In genomic region chr4:62641230-62641589, GRCm38 (mm10) we compare ENCODE assay signal across 11 mouse cellular contexts.
DNase-seq lines count a peak whose midpoint lies in the region; ATAC-seq and TF ChIP-seq lines count a peak whose summit lies in the region.
"Had no signal": no experiment of that assay in that cellular context is flagged by ENCODE, and none has a peak within 500 bp of the region (broad histone marks: within the 10 kb centered on the region; RNA-seq: fewer than 3 reads in every experiment).

No protein-coding gene starts in this region.

- H3K27ac ChIP-seq in liver, adult 2 months (replicated peaks; ENCODE audit: insufficient read depth, low read depth, low read length): peak overlapping the region; percentile 71
- peak overlapping the region; percentile 64 for H3K27ac ChIP-seq in heart, embryonic 10.5 days
- peak overlapping the region; percentile 40; the same call in 1 of the 2 replicates for H3K27ac ChIP-seq in intestine, embryonic 14.5 days (ENCODE audit: low read depth)
- peak overlapping the region; percentile 52; the same call in 1 of the 2 replicates for H3K27ac ChIP-seq in stomach, embryonic 14.5 days (ENCODE audit: low read length)
- no peak overlapping the region for H3K27ac ChIP-seq in cerebellum, adult 2 months (ENCODE audit: insufficient read depth, low read length)

- WGBS in liver, adult 2 months: 67% methylated on average over 11 of the region's 11 CpGs
- 11% methylated on average over 11 of the region's 11 CpGs for WGBS in heart, embryonic 10.5 days
- 21% methylated on average over 11 of the region's 11 CpGs for WGBS in intestine, embryonic 14.5 days
- 19% methylated on average over 11 of the region's 11 CpGs for WGBS in stomach, embryonic 14.5 days
- 88% methylated on average over 11 of the region's 11 CpGs for WGBS in cerebellum, adult 2 months

- peaks cover 8% of the 10 kb centered on the region for H3K4me1 ChIP-seq in liver, adult 2 months (ENCODE audit: control insufficient read depth, insufficient read depth, low read length)
- peaks cover 59% of the 10 kb centered on the region for H3K4me1 ChIP-seq in heart, embryonic 10.5 days
- peaks cover 13% of the 10 kb centered on the region for H3K4me1 ChIP-seq in intestine, embryonic 14.5 days (replicated peaks; ENCODE audit: control insufficient read depth, insufficient read depth, low read length)
- H3K4me1 ChIP-seq in stomach, embryonic 14.5 days (ENCODE audit: control insufficient read depth, insufficient read depth, low read length): peaks cover 18% of the 10 kb centered on the region
- peaks cover 16% of the 10 kb centered on the region for H3K4me1 ChIP-seq in cerebellum, adult 2 months (ENCODE audit: control insufficient read depth, insufficient read depth, low read length)

- no peak for DNase-seq in liver, adult 2 months (ENCODE audit: extremely low read depth, low read depth, low spot score)
- no peak for DNase-seq in liver
- no peak for DNase-seq in heart, embryonic 10.5 days (ENCODE audit: low spot score)
- no peak for DNase-seq in intestine, embryonic 14.5 days (ENCODE audit: low spot score)
- DNase-seq in cerebellum, adult 2 months: no peak
- DNase-seq in spleen, adult 18-20 months: no peak
- DNase-seq: adrenal gland, postnatal 36 days; cerebellum, postnatal 36 days; lung, adult 18-20 months; right cerebral cortex, adult 18-20 months had no signal

- no peak overlapping the region for H3K4me2 ChIP-seq in intestine, embryonic 14.5 days (ENCODE audit: low read length)
- no peak overlapping the region for H3K4me2 ChIP-seq in stomach, embryonic 14.5 days (replicated peaks; ENCODE audit: low read depth, low read length)

- no peak for TF ChIP-seq CTCF in liver, adult 2 months (IDR thresholded peaks at IDR 0.05; ENCODE audit: low read depth, low read length)
- no peak for TF ChIP-seq CTCF in cerebellum, adult 2 months (IDR thresholded peaks at IDR 0.05; ENCODE audit: borderline replicate concordance, insufficient read depth, low read depth, low read length)

- H3K79me2 ChIP-seq in liver, adult 2 months (ENCODE audit: control insufficient read depth, insufficient read depth, low read length): no peaks in the 10 kb centered on the region

- H3K36me3 ChIP-seq in liver, adult 2 months (ENCODE audit: control insufficient read depth, insufficient read depth, low read length): no peaks in the 10 kb centered on the region
- H3K36me3 ChIP-seq in heart, embryonic 10.5 days: peaks cover 20% of the 10 kb centered on the region; the same call in 1 of the 2 replicates
- H3K36me3 ChIP-seq in intestine, embryonic 14.5 days (ENCODE audit: control insufficient read depth, insufficient read depth, low read length): no peaks in the 10 kb centered on the region
- no peaks in the 10 kb centered on the region for H3K36me3 ChIP-seq in stomach, embryonic 14.5 days (ENCODE audit: control insufficient read depth, insufficient read depth, low read length)

- no peaks in the 10 kb centered on the region for H3K27me3 ChIP-seq in liver, adult 2 months (ENCODE audit: control insufficient read depth, insufficient read depth, low read length)
- H3K27me3 ChIP-seq in heart, embryonic 10.5 days (ENCODE audit: insufficient read depth, poor library complexity, severe bottlenecking): peaks cover 53% of the 10 kb centered on the region
- no peaks in the 10 kb centered on the region for H3K27me3 ChIP-seq in intestine, embryonic 14.5 days (replicated peaks; ENCODE audit: control insufficient read depth, insufficient read depth, low read length)
- no peaks in the 10 kb centered on the region for H3K27me3 ChIP-seq in stomach, embryonic 14.5 days (ENCODE audit: control insufficient read depth, insufficient read depth, low read length)
- no peaks in the 10 kb centered on the region for H3K27me3 ChIP-seq in cerebellum, adult 2 months (ENCODE audit: control insufficient read depth, insufficient read depth, low read length)

- no peak for TF ChIP-seq POLR2A in liver, adult 2 months (IDR thresholded peaks at IDR 0.05; ENCODE audit: extremely low read depth, insufficient read depth, low read length)
- no peak for TF ChIP-seq POLR2A in cerebellum, adult 2 months (IDR thresholded peaks at IDR 0.05; ENCODE audit: borderline replicate concordance, insufficient read depth, low read length)

- H3K9me3 ChIP-seq in heart, embryonic 10.5 days: no peaks in the 10 kb centered on the region
- no peaks in the 10 kb centered on the region for H3K9me3 ChIP-seq in intestine, embryonic 14.5 days (ENCODE audit: control insufficient read depth, low read length)
- H3K9me3 ChIP-seq in stomach, embryonic 14.5 days (ENCODE audit: control insufficient read depth, low read depth, low read length): no peaks in the 10 kb centered on the region

- H3K9ac ChIP-seq in liver, adult 2 months (ENCODE audit: low read depth, low read length): no peak overlapping the region; the same call in 1 of the 2 replicates
- H3K9ac ChIP-seq in intestine, embryonic 14.5 days (ENCODE audit: low read length): no peak overlapping the region
- H3K9ac ChIP-seq in stomach, embryonic 14.5 days (replicated peaks; ENCODE audit: low read depth, low read length): 0 out of 2 replicates have a peak overlapping the region, but pooled peaks have one; percentile 21

- ATAC-seq in intestine, embryonic 14.5 days (replicated peaks; ENCODE audit: low FRiP score, low TSS enrichment, low read depth): no peak
- no peak for ATAC-seq in stomach, embryonic 14.5 days (ENCODE audit: insufficient number of reproducible peaks, insufficient read depth, low FRiP score, low read depth)

- H3K4me3 ChIP-seq in liver, adult 2 months (ENCODE audit: insufficient read depth, low read depth, low read length): no peak overlapping the region
- H3K4me3 ChIP-seq in heart, embryonic 10.5 days: no peak overlapping the region
- H3K4me3 ChIP-seq in intestine, embryonic 14.5 days (ENCODE audit: low read depth, low read length): no peak overlapping the region
- no peak overlapping the region for H3K4me3 ChIP-seq in stomach, embryonic 14.5 days (ENCODE audit: low read depth, low read length)
- H3K4me3 ChIP-seq in cerebellum, adult 2 months (replicated peaks; ENCODE audit: insufficient read depth, low read depth, low read length): no peak overlapping the region
